Mouse (Mus musculus): Measurements from ENCODE around the gene Chrna4.

GRCm38 (mm10) chr2:181060127-181060526 is 16.8 kb upstream of the Chrna4 start:
- TF ChIP-seq POLR2A (IDR thresholded peaks at IDR 0.05; ENCODE audit: borderline replicate concordance, control insufficient read depth, low read depth, low read length) (no peak), CTCF (IDR thresholded peaks at IDR 0.05; ENCODE audit: control insufficient read depth, insufficient read depth, low read length) (peak; percentile 82)
